Mouse (Mus musculus): Measurements from ENCODE around the gene Ncor1. TPM values are rescaled to one million over a fixed set of nuclear protein-coding genes. Genes with fewer than 3 reads are reported as not detected.

Ncor1 gene
- polyA plus RNA-seq, 1 experiment: 327 TPM

DNA sequence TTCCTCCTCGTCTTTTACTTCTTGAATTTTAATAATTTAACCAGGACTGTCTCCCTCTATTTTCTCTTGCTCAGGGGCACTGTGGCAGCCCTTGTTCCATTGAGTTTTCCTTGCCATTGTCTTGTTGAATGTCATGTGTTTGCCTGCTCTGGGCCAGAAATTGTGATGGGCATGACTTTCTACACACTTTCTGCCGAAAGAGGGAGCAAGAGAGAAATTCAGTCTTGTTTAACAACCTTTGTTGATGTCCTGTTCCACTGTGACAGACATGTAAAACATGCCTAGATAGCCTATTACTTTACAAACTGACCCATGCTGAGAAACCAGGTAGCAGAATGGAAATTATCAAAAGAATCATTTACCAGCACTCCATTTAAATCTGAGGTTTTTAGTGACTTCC is 33.8 kb downstream of the Ncor1 start:
- no peaks in the 10 kb centered on the region for H3K9me3 ChIP-seq (replicated peaks; ENCODE audit: control insufficient read depth, insufficient read depth, low read length, poor library complexity, severe bottlenecking)
- peak overlapping the region; percentile 83 for H3K27ac ChIP-seq (ENCODE audit: insufficient read depth, low read length)
- H3K36me3 ChIP-seq (ENCODE audit: control insufficient read depth, insufficient read depth, low read length, poor library complexity, severe bottlenecking): peaks cover 18% of the 10 kb centered on the region
- no peaks in the 10 kb centered on the region for H3K27me3 ChIP-seq (ENCODE audit: control insufficient read depth, insufficient read depth, low read length, poor library complexity, severe bottlenecking)
- H3K9ac ChIP-seq (ENCODE audit: low read depth, poor library complexity, severe bottlenecking): no peak overlapping the region
- TF ChIP-seq POLR2A (IDR thresholded peaks at IDR 0.05; ENCODE audit: insufficient read depth, low read length) (no peak), EP300 (IDR thresholded peaks at IDR 0.05; ENCODE audit: insufficient read depth, low read depth, low read length) (no peak), CTCF (IDR thresholded peaks at IDR 0.05; ENCODE audit: low read depth, low read length) (no peak)
- no peak overlapping the region for H3K4me3 ChIP-seq (ENCODE audit: low read depth, low read length)
- no peaks in the 10 kb centered on the region for H3K4me1 ChIP-seq (ENCODE audit: control insufficient read depth, insufficient read depth, low read length)

DNA sequence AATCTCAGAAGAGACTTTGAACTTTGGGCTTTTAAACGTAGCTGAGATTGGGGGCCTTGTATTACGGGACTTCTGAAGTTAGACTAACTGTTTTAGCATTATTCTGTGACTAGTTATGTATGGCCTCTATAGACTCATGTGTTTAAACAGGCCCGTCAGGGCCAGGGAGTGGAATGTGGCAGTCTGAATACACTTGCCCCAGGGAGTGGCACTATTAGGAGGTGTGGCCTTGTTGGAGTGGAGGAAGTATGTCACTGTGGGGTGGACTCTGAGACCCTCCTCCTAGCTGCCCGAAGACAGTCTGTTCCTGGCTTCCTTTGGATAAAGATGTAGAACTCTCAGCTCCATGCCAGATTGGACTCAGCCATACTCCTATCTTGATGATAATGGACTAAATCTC is 43.3 kb downstream of the Ncor1 start:
- Histone ChIP-seq H3K4me1 (ENCODE audit: control insufficient read depth, insufficient read depth, low read length) (no peaks in the 10 kb centered on the region), H3K27me3 (ENCODE audit: control insufficient read depth, insufficient read depth, low read length, poor library complexity, severe bottlenecking) (no peaks in the 10 kb centered on the region), H3K9ac (ENCODE audit: low read depth, poor library complexity, severe bottlenecking) (no peak overlapping the region), H3K36me3 (ENCODE audit: control insufficient read depth, insufficient read depth, low read length, poor library complexity, severe bottlenecking) (peaks cover 44% of the 10 kb centered on the region), H3K27ac (ENCODE audit: insufficient read depth, low read length) (no peak overlapping the region), H3K9me3 (replicated peaks; ENCODE audit: control insufficient read depth, insufficient read depth, low read length, poor library complexity, severe bottlenecking) (no peaks in the 10 kb centered on the region), H3K4me3 (ENCODE audit: low read depth, low read length) (no peak overlapping the region)
- no peak for TF ChIP-seq CTCF (IDR thresholded peaks at IDR 0.05; ENCODE audit: low read depth, low read length)
- no peak for TF ChIP-seq EP300 (IDR thresholded peaks at IDR 0.05; ENCODE audit: insufficient read depth, low read depth, low read length)
- no peak for TF ChIP-seq POLR2A (IDR thresholded peaks at IDR 0.05; ENCODE audit: insufficient read depth, low read length)

DNA sequence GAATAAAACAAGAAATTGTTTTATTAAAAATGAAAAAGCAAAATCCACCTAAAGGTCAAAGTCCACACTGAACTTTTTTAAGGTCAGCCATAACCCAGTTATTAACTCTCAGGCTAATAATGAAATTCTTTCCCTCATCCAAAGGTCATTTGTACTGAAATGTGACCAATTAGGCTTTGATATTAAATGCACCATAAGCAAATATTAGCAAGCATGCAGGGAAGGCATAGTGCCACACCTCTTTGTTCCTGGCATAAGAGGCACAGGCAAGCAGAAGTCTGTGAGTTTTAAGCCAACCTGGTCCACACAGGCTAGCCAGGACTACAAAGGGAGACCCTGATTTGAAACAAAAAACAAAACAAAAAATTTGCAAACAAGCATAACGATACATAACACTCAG is 48.7 kb downstream of the Ncor1 start:
- Histone ChIP-seq H3K9me3 (replicated peaks; ENCODE audit: control insufficient read depth, insufficient read depth, low read length, poor library complexity, severe bottlenecking) (no peaks in the 10 kb centered on the region), H3K4me1 (ENCODE audit: control insufficient read depth, insufficient read depth, low read length) (no peaks in the 10 kb centered on the region), H3K4me3 (ENCODE audit: low read depth, low read length) (no peak overlapping the region), H3K36me3 (ENCODE audit: control insufficient read depth, insufficient read depth, low read length, poor library complexity, severe bottlenecking) (peaks cover 26% of the 10 kb centered on the region), H3K9ac (ENCODE audit: low read depth, poor library complexity, severe bottlenecking) (no peak overlapping the region), H3K27ac (ENCODE audit: insufficient read depth, low read length) (no peak overlapping the region), H3K27me3 (ENCODE audit: control insufficient read depth, insufficient read depth, low read length, poor library complexity, severe bottlenecking) (no peaks in the 10 kb centered on the region)
- TF ChIP-seq CTCF (IDR thresholded peaks at IDR 0.05; ENCODE audit: low read depth, low read length) (no peak), EP300 (IDR thresholded peaks at IDR 0.05; ENCODE audit: insufficient read depth, low read depth, low read length) (no peak)

DNA sequence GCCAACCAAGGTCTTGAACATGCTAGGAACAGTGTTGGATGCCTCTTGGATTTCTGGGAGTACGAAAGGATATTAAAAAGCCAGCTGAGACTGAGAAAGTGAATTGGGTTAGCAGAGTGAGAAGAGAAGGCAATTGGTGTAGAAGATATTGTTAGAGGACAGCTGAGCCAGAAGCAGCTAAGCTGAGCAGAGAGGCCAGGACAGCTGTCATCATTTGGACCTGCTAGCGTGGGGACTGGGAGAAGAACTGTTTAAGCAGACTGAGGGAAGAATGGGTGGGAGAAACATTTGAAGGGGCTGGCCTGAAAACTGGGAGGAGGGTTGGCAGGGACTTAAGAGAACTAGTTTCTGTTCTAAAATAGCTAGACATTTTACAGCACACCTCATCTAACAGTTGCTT is 49.5 kb downstream of the Ncor1 start:
- Histone ChIP-seq H3K27me3 (ENCODE audit: control insufficient read depth, insufficient read depth, low read length, poor library complexity, severe bottlenecking) (no peaks in the 10 kb centered on the region), H3K27ac (ENCODE audit: insufficient read depth, low read length) (no peak overlapping the region), H3K4me1 (ENCODE audit: control insufficient read depth, insufficient read depth, low read length) (no peaks in the 10 kb centered on the region), H3K4me3 (ENCODE audit: low read depth, low read length) (no peak overlapping the region), H3K9me3 (replicated peaks; ENCODE audit: control insufficient read depth, insufficient read depth, low read length, poor library complexity, severe bottlenecking) (no peaks in the 10 kb centered on the region), H3K9ac (ENCODE audit: low read depth, poor library complexity, severe bottlenecking) (no peak overlapping the region), H3K36me3 (ENCODE audit: control insufficient read depth, insufficient read depth, low read length, poor library complexity, severe bottlenecking) (peaks cover 24% of the 10 kb centered on the region)
- TF ChIP-seq POLR2A (IDR thresholded peaks at IDR 0.05; ENCODE audit: insufficient read depth, low read length) (no peak), EP300 (IDR thresholded peaks at IDR 0.05; ENCODE audit: insufficient read depth, low read depth, low read length) (no peak), CTCF (IDR thresholded peaks at IDR 0.05; ENCODE audit: low read depth, low read length) (no peak)

DNA sequence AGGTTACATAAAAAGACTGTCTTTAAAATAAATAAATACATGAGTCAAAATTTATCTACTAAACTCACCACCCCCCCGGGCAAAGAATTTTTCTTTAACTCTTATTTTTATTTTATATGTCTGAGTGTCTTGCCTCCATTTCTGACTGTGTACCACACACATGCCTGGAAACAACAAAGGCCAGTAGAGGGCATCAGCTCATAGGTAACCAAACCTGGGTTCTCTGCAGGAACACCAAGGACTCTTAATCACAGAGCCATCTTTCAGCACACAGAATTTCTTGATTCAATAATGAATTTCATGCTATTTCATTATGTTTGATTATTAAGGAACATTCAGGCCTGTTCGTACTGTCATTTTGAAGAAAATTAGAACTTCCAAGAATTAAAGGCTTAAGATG is 61.9 kb downstream of the Ncor1 start:
- Histone ChIP-seq H3K9me3 (replicated peaks; ENCODE audit: control insufficient read depth, insufficient read depth, low read length, poor library complexity, severe bottlenecking) (no peaks in the 10 kb centered on the region), H3K36me3 (ENCODE audit: control insufficient read depth, insufficient read depth, low read length, poor library complexity, severe bottlenecking) (peaks cover 39% of the 10 kb centered on the region), H3K27me3 (ENCODE audit: control insufficient read depth, insufficient read depth, low read length, poor library complexity, severe bottlenecking) (no peaks in the 10 kb centered on the region), H3K4me1 (ENCODE audit: control insufficient read depth, insufficient read depth, low read length) (no peaks in the 10 kb centered on the region), H3K27ac (ENCODE audit: insufficient read depth, low read length) (no peak overlapping the region), H3K4me3 (ENCODE audit: low read depth, low read length) (no peak overlapping the region), H3K9ac (ENCODE audit: low read depth, poor library complexity, severe bottlenecking) (no peak overlapping the region)
- no peak for TF ChIP-seq POLR2A (IDR thresholded peaks at IDR 0.05; ENCODE audit: insufficient read depth, low read length)

DNA sequence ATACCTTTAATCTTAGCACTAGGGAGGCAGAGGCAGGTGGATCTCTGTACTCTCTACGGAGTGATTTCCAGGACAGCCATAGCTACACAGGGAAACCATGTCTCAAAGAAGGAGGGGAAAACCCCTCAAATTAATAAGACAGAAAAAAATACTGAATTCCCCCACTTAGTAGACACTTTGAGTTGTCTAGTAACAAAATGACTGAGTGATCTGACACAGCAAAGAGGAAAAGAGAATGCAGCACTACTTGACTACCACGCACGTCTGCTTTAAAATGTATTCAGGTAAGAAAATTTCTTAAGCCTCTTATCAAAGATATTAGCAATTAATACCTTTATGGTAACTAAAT is 70.0 kb downstream of the Ncor1 start:
- Histone ChIP-seq H3K27me3 (ENCODE audit: control insufficient read depth, insufficient read depth, low read length, poor library complexity, severe bottlenecking) (no peaks in the 10 kb centered on the region), H3K4me3 (ENCODE audit: low read depth, low read length) (no peak overlapping the region), H3K9ac (ENCODE audit: low read depth, poor library complexity, severe bottlenecking) (no peak overlapping the region), H3K27ac (ENCODE audit: insufficient read depth, low read length) (no peak overlapping the region; the same call in 1 of the 2 replicates), H3K36me3 (ENCODE audit: control insufficient read depth, insufficient read depth, low read length, poor library complexity, severe bottlenecking) (peaks cover 46% of the 10 kb centered on the region), H3K9me3 (replicated peaks; ENCODE audit: control insufficient read depth, insufficient read depth, low read length, poor library complexity, severe bottlenecking) (no peaks in the 10 kb centered on the region), H3K4me1 (ENCODE audit: control insufficient read depth, insufficient read depth, low read length) (peaks cover 4% of the 10 kb centered on the region)
- no peak for TF ChIP-seq EP300 (IDR thresholded peaks at IDR 0.05; ENCODE audit: insufficient read depth, low read depth, low read length)
- TF ChIP-seq POLR2A (IDR thresholded peaks at IDR 0.05; ENCODE audit: insufficient read depth, low read length): no peak
- no peak for TF ChIP-seq CTCF (IDR thresholded peaks at IDR 0.05; ENCODE audit: low read depth, low read length)
